Mouse (Mus musculus) cerebellum, adult 2 months (tissue): ENCODE data around the gene Tbc1d17. TPM values are rescaled to one million over a fixed set of nuclear protein-coding genes. Genes with fewer than 3 reads are reported as not detected.

Source experiments
- DNase-seq, 2 experiments: peaks; one replicate each; pipeline ENCODE4 v3.0.0; 2021
- H3K27ac ChIP-seq: fragments of 200-500 bp; 2 replicates; pipeline ENCODE4 v1.5.1; 2012; ENCODE audit warnings: low read length, control low read depth, inconsistent platforms; ENCODE audit not compliant: insufficient read depth
- H3K27me3 ChIP-seq: fragments of 200-500 bp; 2 replicates; pipeline ENCODE4 v1.6.1; 2012; ENCODE audit warnings: inconsistent platforms, mild to moderate bottlenecking, low read length, moderate library complexity; ENCODE audit not compliant: control insufficient read depth, insufficient read depth
- H3K4me1 ChIP-seq: fragments of 200-500 bp; 2 replicates; pipeline ENCODE4 v1.6.1; 2011; ENCODE audit warnings: low read length; ENCODE audit not compliant: control insufficient read depth, insufficient read depth
- H3K4me3 ChIP-seq: fragments of 200-500 bp; replicated peaks from 2 replicates; pipeline ENCODE3; 2011; ENCODE audit warnings: mild to moderate bottlenecking, low read depth, low read length, control low read depth; ENCODE audit not compliant: insufficient read depth
- CTCF ChIP-seq: fragments of 200-500 bp; IDR thresholded peaks from 2 replicates; pipeline ENCODE4 v1.5.1; 2011; ENCODE audit warnings: low read depth, mild to moderate bottlenecking, control low read depth, low read length, moderate library complexity, borderline replicate concordance; ENCODE audit not compliant: insufficient read depth
- POLR2A ChIP-seq: fragments of 200-500 bp; IDR thresholded peaks from 2 replicates; pipeline ENCODE4 v1.6.1; 2011; ENCODE audit warnings: low read length, control low read depth, borderline replicate concordance; ENCODE audit not compliant: insufficient read depth
- WGBS: fragments of 180-500 bp; shearing (Covaris S2); methylation state at CpG from one replicate; pipeline ENCODE4 v1.1.7; 2018; 5-methylcytosine and 5-hydroxymethylcytosine counted together
- polyA plus RNA-seq: library from polyadenylated mRNA; depleted of rRNA; stranded (reverse); fragments of >200 nt; gene quantifications from 2 replicates; pipeline ENCODE4 v1.2.3, GENCODE M21; 2012; rRNA removed

Gene Tbc1d17
- polyA plus RNA-seq, result 119 and 123 TPM in 2 replicates

- Histone ChIP-seq H3K4me3 (peak within 1 kb of the TSS; percentile 75), H3K27me3 (no peaks in the 10 kb centered on the region), H3K27ac (peak within 1 kb of the TSS; percentile 96), H3K4me1 (peaks cover 9% of the 10 kb centered on the region; the same call in 1 of the 2 replicates)
- DNase-seq, result peak; percentile 100
- peak; percentile 73; the same call in 1 of the 2 replicates for TF ChIP-seq POLR2A
- no peak for TF ChIP-seq CTCF
- WGBS, result under 1% methylated on average over 54 of the region's 54 CpGs
These were observed at the start of gene Tbc1d17, which contains the start of gene Akt1s1 for GRCm38 (mm10) chr7:44848561-44849415. Gene Tbc1d17 (minus strand): TSS chr7:44849079. Gene Akt1s1 (plus strand): TSS chr7:44848991.

- Histone ChIP-seq H3K27me3 (no peaks in the 10 kb centered on the region), H3K27ac (no peak overlapping the region), H3K4me1 (peaks cover 13% of the 10 kb centered on the region), H3K4me3 (no peak overlapping the region)
- peak; percentile 41 to 45 for DNase-seq
- 28% methylated on average over 19 of the region's 19 CpGs for WGBS
- TF ChIP-seq POLR2A, result no peak
- TF ChIP-seq CTCF, result peak; percentile 39; the same call in 1 of the 2 replicates
These were observed 49.7 kb upstream of the Tbc1d17 start for GRCm38 (mm10) chr7:44898607-44899006.

- 12% methylated on average over 10 of the region's 10 CpGs for WGBS
- Histone ChIP-seq H3K27me3 (no peaks in the 10 kb centered on the region), H3K27ac (peak overlapping the region; percentile 14; the same call in 1 of the 2 replicates), H3K4me1 (peaks cover 13% of the 10 kb centered on the region), H3K4me3 (peak overlapping the region; percentile 66)
- TF ChIP-seq POLR2A, result no peak
- TF ChIP-seq CTCF, result no peak
- DNase-seq, result peak in 1 of 2 experiments; percentile 33
These were observed 47.6 kb upstream of the Tbc1d17 start for GRCm38 (mm10) chr7:44896499-44896898.

GRCm38 (mm10) chr7:44895593-44896434, 46.9 kb upstream of the Tbc1d17 start, which contains the start of gene Fuz:
Gene Fuz (plus strand): TSS chr7:44896079.
- H3K27me3 ChIP-seq, result no peaks in the 10 kb centered on the region
- H3K4me1 ChIP-seq, result peaks cover 18% of the 10 kb centered on the region
- peak; percentile 91 to 94 for DNase-seq
- under 1% methylated on average over 34 of the region's 34 CpGs for WGBS
- H3K4me3 ChIP-seq, result peak within 1 kb of the TSS; percentile 66
- H3K27ac ChIP-seq, result peak within 1 kb of the TSS; percentile 14; the same call in 1 of the 2 replicates
- TF ChIP-seq CTCF (peak; percentile 63; the same call in 1 of the 2 replicates), POLR2A (peak; percentile 50; the same call in 1 of the 2 replicates)

- H3K4me3 ChIP-seq, result peak overlapping the region; percentile 66
- WGBS, result 2% methylated on average over 7 of the region's 7 CpGs
- TF ChIP-seq CTCF (no peak), POLR2A (no peak)
- no peaks in the 10 kb centered on the region for H3K27me3 ChIP-seq
- no peak for DNase-seq
- no peak overlapping the region; the same call in 1 of the 2 replicates for H3K27ac ChIP-seq
- H3K4me1 ChIP-seq, result peaks cover 24% of the 10 kb centered on the region
These were observed 46.3 kb upstream of the Tbc1d17 start for GRCm38 (mm10) chr7:44895206-44895592.

- WGBS, result 86% methylated on average over 3 of the region's 3 CpGs
- no peak overlapping the region for H3K27ac ChIP-seq
- no peak for TF ChIP-seq POLR2A
- no peak for TF ChIP-seq CTCF
- no peak overlapping the region for H3K4me3 ChIP-seq
- peaks cover 25% of the 10 kb centered on the region for H3K4me1 ChIP-seq
- no peak for DNase-seq
- H3K27me3 ChIP-seq, result no peaks in the 10 kb centered on the region
These were observed 45.3 kb upstream of the Tbc1d17 start for GRCm38 (mm10) chr7:44894175-44894574.

- DNase-seq, result no peak
- WGBS, result under 1% methylated on average over 8 of the region's 8 CpGs
- Histone ChIP-seq H3K27ac (no peak overlapping the region), H3K4me3 (no peak overlapping the region), H3K4me1 (peaks cover 30% of the 10 kb centered on the region), H3K27me3 (no peaks in the 10 kb centered on the region)
- TF ChIP-seq POLR2A (no peak), CTCF (no peak)
These were observed 44.3 kb upstream of the Tbc1d17 start for GRCm38 (mm10) chr7:44893197-44893596.
